Mouse (Mus musculus) stomach, postnatal 0 days (tissue): ENCODE results near the gene Kat5. TPM values are rescaled to one million over a fixed set of nuclear protein-coding genes. Genes with fewer than 3 reads are reported as not detected.

Experiments
- ATAC-seq: fragments of 200-750 bp; cut with Nextera tagmentation; 2 replicates; pipeline ENCODE4 v1.8.0; 2017; ENCODE audit not compliant: low FRiP score, low TSS enrichment
- DNase-seq: peaks from one replicate; pipeline ENCODE4 v3.0.0-alpha.2; 2016; ENCODE audit warnings: low spot score
- H3K27ac ChIP-seq: fragments of 300-500 bp; sonication (generic); replicated peaks from 2 replicates; pipeline ENCODE4 v1.5.1; 2014; ENCODE audit warnings: mild to moderate bottlenecking, control low read depth
- H3K27me3 ChIP-seq: fragments of 300-500 bp; sonication (generic); 2 replicates; pipeline ENCODE4 v1.6.1; 2014; ENCODE audit warnings: low read length; ENCODE audit not compliant: control insufficient read depth, insufficient read depth
- H3K36me3 ChIP-seq: fragments of 300-500 bp; sonication (generic); 2 replicates; pipeline ENCODE4 v1.6.1; 2014; ENCODE audit warnings: low read length, mixed read lengths; ENCODE audit not compliant: control insufficient read depth, insufficient read depth
- H3K4me1 ChIP-seq: fragments of 300-500 bp; sonication (generic); replicated peaks from 2 replicates; pipeline ENCODE4 v1.6.1; 2014; ENCODE audit warnings: antibody characterized with exemption; ENCODE audit not compliant: control insufficient read depth, insufficient read depth
- H3K4me2 ChIP-seq: fragments of 300-500 bp; sonication (generic); replicated peaks from 2 replicates; pipeline ENCODE4 v1.6.1; 2014; ENCODE audit warnings: low read depth, mild to moderate bottlenecking, control low read depth, moderate library complexity
- H3K4me3 ChIP-seq: fragments of 300-500 bp; sonication (generic); 2 replicates; pipeline ENCODE4 v1.5.1; 2014; ENCODE audit warnings: low read depth, low read length, control low read depth
- H3K9ac ChIP-seq: fragments of 300-500 bp; sonication (generic); 2 replicates; pipeline ENCODE4 v1.6.1; 2014; ENCODE audit warnings: mild to moderate bottlenecking, low read length, control low read depth, mixed read lengths
- H3K9me3 ChIP-seq: fragments of 300-500 bp; sonication (generic); 2 replicates; pipeline ENCODE4 v1.6.1; 2016; ENCODE audit warnings: low read length; ENCODE audit not compliant: control insufficient read depth
- CTCF ChIP-seq: IDR thresholded peaks from 2 replicates; pipeline ENCODE4 v1.5.1; 2016; ENCODE audit warnings: antibody characterized with exemption, low read depth, mild to moderate bottlenecking, moderate library complexity
- EP300 ChIP-seq: optimal IDR thresholded peaks from 2 replicates; pipeline ENCODE3; 2016; ENCODE audit warnings: antibody characterized with exemption
- WGBS: fragments of 180-500 bp; shearing (Covaris S2); extraction: QIAGEN DNeasy Blood & Tissue Kit; methylation state at CpG from one replicate; pipeline ENCODE4 v1.1.7; 2014; 5-methylcytosine and 5-hydroxymethylcytosine counted together
- polyA plus RNA-seq: library from polyadenylated mRNA; unstranded; fragments of >200 nt; fragmentation: Nextera tagmentation; extraction: Ambion mirVana; gene quantifications from 2 replicates; pipeline ENCODE4 v1.2.1, GENCODE M21; 2015

Gene Kat5
- polyA plus RNA-seq, 1 experiment from 2014 or later, result 31.8 TPM

GRCm38 (mm10) chr19:5636036-5636570 is 26.1 kb upstream of the Kat5 start:
- TF ChIP-seq CTCF (no peak), EP300 (no peak)
- H3K4me1 ChIP-seq, result peaks cover 5% of the 10 kb centered on the region
- H3K4me3 ChIP-seq, result no peak overlapping the region
- H3K27ac ChIP-seq, result 0 out of 2 replicates have a peak overlapping the region, but pooled peaks have one; percentile 96
- H3K9ac ChIP-seq, result 0 out of 2 replicates have a peak overlapping the region, but pooled peaks have one; percentile 93
- ATAC-seq (no peak), DNase-seq (no peak)
- WGBS, result 65% methylated on average over 7 of the region's 7 CpGs
- H3K27me3 ChIP-seq, result no peaks in the 10 kb centered on the region
- H3K9me3 ChIP-seq, result no peaks in the 10 kb centered on the region
- H3K36me3 ChIP-seq, result peaks cover 17% of the 10 kb centered on the region
- no peak overlapping the region; the same call in 1 of the 2 replicates for H3K4me2 ChIP-seq

- no peaks in the 10 kb centered on the region for H3K36me3 ChIP-seq
- DNase-seq (no peak), ATAC-seq (no peak)
- no peak overlapping the region for H3K27ac ChIP-seq
- peaks cover 5% of the 10 kb centered on the region; the same call in 1 of the 2 replicates for H3K4me1 ChIP-seq
- no peaks in the 10 kb centered on the region for H3K27me3 ChIP-seq
- H3K9me3 ChIP-seq, result no peaks in the 10 kb centered on the region
- WGBS, result 75% methylated on average over 9 of the region's 9 CpGs
- TF ChIP-seq EP300 (no peak), CTCF (no peak)
- no peak overlapping the region for H3K9ac ChIP-seq
- no peak overlapping the region for H3K4me3 ChIP-seq
- no peak overlapping the region for H3K4me2 ChIP-seq
Observed at GRCm38 (mm10) chr19:5632120-5632519, 22.1 kb upstream of the Kat5 start.

- ATAC-seq (no peak), DNase-seq (no peak)
- Histone ChIP-seq H3K27me3 (no peaks in the 10 kb centered on the region), H3K4me1 (no peaks in the 10 kb centered on the region), H3K27ac (no peak overlapping the region), H3K36me3 (no peaks in the 10 kb centered on the region), H3K9ac (no peak overlapping the region), H3K4me3 (no peak overlapping the region), H3K4me2 (no peak overlapping the region), H3K9me3 (no peaks in the 10 kb centered on the region)
- TF ChIP-seq CTCF (no peak), EP300 (no peak)
Observed at GRCm38 (mm10) chr19:5629907-5630306, 19.9 kb upstream of the Kat5 start.

- H3K4me3 ChIP-seq, result no peak overlapping the region
- no peaks in the 10 kb centered on the region for H3K36me3 ChIP-seq
- ATAC-seq (no peak), DNase-seq (no peak)
- no peaks in the 10 kb centered on the region for H3K4me1 ChIP-seq
- H3K4me2 ChIP-seq, result no peak overlapping the region
- no peak overlapping the region for H3K27ac ChIP-seq
- 88% methylated on average over 8 of the region's 8 CpGs for WGBS
- H3K27me3 ChIP-seq, result no peaks in the 10 kb centered on the region
- TF ChIP-seq EP300 (no peak), CTCF (no peak)
- no peaks in the 10 kb centered on the region for H3K9me3 ChIP-seq
- no peak overlapping the region for H3K9ac ChIP-seq
Observed at GRCm38 (mm10) chr19:5625311-5625710, 15.3 kb upstream of the Kat5 start.

- Histone ChIP-seq H3K27ac (no peak overlapping the region), H3K27me3 (no peaks in the 10 kb centered on the region), H3K4me1 (no peaks in the 10 kb centered on the region), H3K4me3 (no peak overlapping the region), H3K9ac (no peak overlapping the region), H3K36me3 (no peaks in the 10 kb centered on the region), H3K9me3 (no peaks in the 10 kb centered on the region), H3K4me2 (no peak overlapping the region)
- TF ChIP-seq CTCF (no peak), EP300 (no peak)
- no peak for DNase-seq
- 74% methylated on average over 5 of the region's 5 CpGs for WGBS
- no peak for ATAC-seq
Observed at GRCm38 (mm10) chr19:5621884-5622283, 11.8 kb upstream of the Kat5 start.

- H3K4me2 ChIP-seq, result no peak overlapping the region
- no peak overlapping the region for H3K27ac ChIP-seq
- no peaks in the 10 kb centered on the region for H3K27me3 ChIP-seq
- TF ChIP-seq EP300, result no peak
- no peak for TF ChIP-seq CTCF
- no peak for DNase-seq
- H3K9ac ChIP-seq, result no peak overlapping the region
- WGBS, result 84% methylated on average over 4 of the region's 4 CpGs
- no peaks in the 10 kb centered on the region for H3K36me3 ChIP-seq
- no peak for ATAC-seq
- no peaks in the 10 kb centered on the region for H3K9me3 ChIP-seq
- H3K4me3 ChIP-seq, result no peak overlapping the region
- H3K4me1 ChIP-seq, result no peaks in the 10 kb centered on the region
Observed at GRCm38 (mm10) chr19:5620007-5620406, 10.0 kb upstream of the Kat5 start.
